Mouse (Mus musculus) kidney, adult 2 months (tissue): ENCODE data around the gene Rhoa. TPM values are rescaled to one million over a fixed set of nuclear protein-coding genes. Genes with fewer than 3 reads are reported as not detected.
"Not testable (repeated sequence)": the region's sequence is repeated elsewhere in the genome, so short reads cannot be mapped to it uniquely, and the experiment has no call there.

Experiments used
- DNase-seq: peaks from one replicate; pipeline ENCODE4 v3.0.0; 2021
- H3K27ac ChIP-seq: fragments of 200-500 bp; 2 replicates; pipeline ENCODE4 v1.5.1; 2012; ENCODE audit warnings: low read depth, low read length, control low read depth, inconsistent platforms; ENCODE audit not compliant: insufficient read depth
- H3K27me3 ChIP-seq: fragments of 200-500 bp; replicated peaks from 2 replicates; pipeline ENCODE4 v1.6.1; 2012; ENCODE audit warnings: mild to moderate bottlenecking, moderate library complexity, low read length, inconsistent platforms; ENCODE audit not compliant: control insufficient read depth, insufficient read depth
- H3K36me3 ChIP-seq: fragments of 200-500 bp; 2 replicates; pipeline ENCODE4 v1.6.1; 2012; ENCODE audit warnings: mild to moderate bottlenecking, moderate library complexity, low read length, inconsistent platforms; ENCODE audit not compliant: control insufficient read depth, insufficient read depth
- H3K4me1 ChIP-seq: fragments of 200-500 bp; 2 replicates; pipeline ENCODE4 v1.6.1; 2011; ENCODE audit warnings: low read length; ENCODE audit not compliant: control insufficient read depth, insufficient read depth
- H3K4me3 ChIP-seq: fragments of 200-500 bp; 2 replicates; pipeline ENCODE4 v1.5.1; 2011; ENCODE audit warnings: mild to moderate bottlenecking, low read depth, low read length, control low read depth; ENCODE audit not compliant: insufficient read depth
- CTCF ChIP-seq: fragments of 200-500 bp; conservative IDR thresholded peaks from 2 replicates; pipeline ENCODE4 v1.5.1; 2011; ENCODE audit warnings: low read depth, mild to moderate bottlenecking, control low read depth, low read length, moderate library complexity, mixed read lengths; ENCODE audit not compliant: insufficient read depth, insufficient read length
- POLR2A ChIP-seq: fragments of 200-500 bp; IDR thresholded peaks from one replicate; pipeline ENCODE4 v1.6.1; 2011; ENCODE audit warnings: low read depth, low read length, control low read depth
- WGBS: fragments of 180-500 bp; shearing (Covaris S2); methylation state at CpG from one replicate; pipeline ENCODE4 v1.1.7; 2018; 5-methylcytosine and 5-hydroxymethylcytosine counted together
- polyA plus RNA-seq: library from polyadenylated mRNA; depleted of rRNA; stranded (reverse); fragments of >200 nt; gene quantifications from 2 replicates; pipeline ENCODE4 v1.2.3, GENCODE M21; 2012

Gene Rhoa
- polyA plus RNA-seq, 1 experiment = 179 TPM

DNA sequence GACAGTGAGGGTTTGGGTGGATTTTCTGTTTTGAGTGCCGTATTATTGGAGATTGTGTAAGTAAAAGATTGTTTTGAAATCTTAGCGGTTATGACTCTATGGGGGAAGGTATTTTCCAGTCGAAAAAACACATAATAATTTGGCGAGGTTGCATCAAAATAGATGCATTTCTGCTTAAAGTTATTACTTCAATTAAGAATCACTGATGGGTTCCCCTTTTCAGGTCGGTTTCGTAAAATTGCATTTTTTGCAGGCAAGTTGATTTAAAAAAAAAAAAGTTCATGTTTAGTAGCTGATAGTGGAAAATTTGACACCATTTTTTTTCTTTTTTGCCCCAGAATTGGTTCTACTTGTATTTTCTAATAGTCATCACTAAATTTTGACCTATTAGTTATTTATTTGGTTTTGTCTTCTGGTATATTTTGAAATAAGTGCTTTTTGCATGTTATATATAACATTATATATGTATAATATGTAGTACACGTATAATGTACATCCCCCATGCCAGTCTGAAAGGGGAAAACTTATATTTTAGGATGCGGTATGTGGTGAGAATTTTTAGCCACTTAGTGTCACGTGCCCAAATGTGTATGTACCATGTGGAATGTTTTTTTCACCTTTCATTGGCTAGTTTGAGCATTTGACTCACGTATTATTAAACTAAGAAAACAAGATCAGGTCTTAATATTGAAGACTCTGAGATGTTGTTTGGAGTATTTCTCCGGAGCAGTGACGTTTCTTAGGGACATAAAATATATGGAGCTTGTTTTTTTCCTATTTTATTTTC lies 1.3 kb downstream of the Rhoa start:
- TF ChIP-seq POLR2A (no peak), CTCF (no peak)
- WGBS = under 1% methylated on average over 12 of the region's 12 CpGs

DNA sequence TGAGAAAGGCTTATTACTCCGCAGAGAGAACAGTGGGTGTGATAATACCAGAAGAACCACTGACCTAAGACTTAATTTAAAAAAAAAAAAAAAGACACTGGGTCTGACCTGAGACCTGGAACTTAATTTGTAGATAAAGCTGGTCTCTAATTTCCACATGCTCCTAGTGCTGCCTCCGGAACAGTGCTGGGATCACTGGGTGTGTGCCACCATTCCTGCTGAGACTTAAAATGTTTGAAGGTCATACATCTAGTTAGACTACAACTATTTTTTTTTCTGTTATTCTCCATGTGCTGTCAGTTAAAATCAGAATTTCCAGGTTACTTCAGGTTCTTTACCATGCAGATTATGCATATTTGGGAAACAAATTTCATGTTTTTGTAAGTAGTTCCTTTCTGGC lies 2.2 kb downstream of the Rhoa start:
- peak; percentile 51 for DNase-seq
- Histone ChIP-seq H3K36me3 (no peaks in the 10 kb centered on the region; the same call in 1 of the 2 replicates), H3K4me1 (peaks cover 26% of the 10 kb centered on the region), H3K27me3 (no peaks in the 10 kb centered on the region), H3K27ac (no peak overlapping the region), H3K4me3 (no peak overlapping the region)
- TF ChIP-seq CTCF (no peak), POLR2A (no peak)
- WGBS = 1% methylated on average over 2 of the region's 2 CpGs

More for the DNA sequence above, 1.3 kb downstream of the Rhoa start:
- no peak for DNase-seq
- Histone ChIP-seq H3K27me3 (no peaks in the 10 kb centered on the region), H3K4me1 (peaks cover 26% of the 10 kb centered on the region), H3K27ac (peak overlapping the region; percentile 96), H3K4me3 (peak overlapping the region; percentile 81), H3K36me3 (no peaks in the 10 kb centered on the region; the same call in 1 of the 2 replicates)

DNA sequence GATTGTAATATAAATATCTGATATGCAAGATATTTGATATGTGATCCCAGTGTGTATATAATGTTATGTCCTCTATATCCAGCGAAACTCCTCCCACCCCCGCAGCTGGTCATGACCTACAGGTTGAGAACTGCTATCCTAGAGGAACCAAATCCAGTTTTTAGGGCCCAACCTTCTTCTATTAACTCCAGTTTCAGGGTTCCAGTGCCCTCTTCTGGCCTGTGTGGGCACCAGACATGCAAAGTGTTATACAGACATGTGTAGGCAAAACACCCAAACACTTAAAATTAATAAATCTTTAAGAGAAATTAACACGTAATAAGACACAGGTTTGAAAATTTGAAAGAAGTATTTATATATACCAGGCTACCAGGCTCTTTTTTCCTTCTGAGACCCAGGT lies 11.6 kb downstream of the Rhoa start:
- 88% methylated on average over 3 of the region's 3 CpGs for WGBS
- no peak overlapping the region for H3K4me3 ChIP-seq
- no peak overlapping the region for H3K27ac ChIP-seq
- TF ChIP-seq CTCF (peak; percentile 48), POLR2A (no peak)
- peak; percentile 36 for DNase-seq
- no peaks in the 10 kb centered on the region; the same call in 1 of the 2 replicates for H3K36me3 ChIP-seq
- H3K27me3 ChIP-seq = no peaks in the 10 kb centered on the region
- H3K4me1 ChIP-seq = peaks cover 7% of the 10 kb centered on the region; the same call in 1 of the 2 replicates

DNA sequence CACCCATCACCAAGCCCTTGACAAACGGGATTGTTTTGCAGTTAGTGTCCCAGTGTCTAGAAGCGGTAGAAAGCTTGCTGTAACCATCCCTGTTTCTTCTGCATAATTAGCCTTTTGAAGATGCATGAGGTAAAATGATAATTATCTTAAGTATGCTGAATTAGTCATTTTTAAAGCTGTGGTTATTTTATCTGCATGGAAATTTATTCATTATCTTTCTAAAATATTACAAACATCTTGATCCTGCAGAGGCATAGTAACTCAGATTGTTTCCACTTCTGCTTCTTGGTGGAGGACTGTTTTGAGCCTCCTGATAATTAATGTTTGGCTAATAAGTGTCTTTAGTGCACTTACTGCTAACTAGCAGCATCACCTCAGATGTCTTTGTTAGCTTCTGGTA lies 12.5 kb downstream of the Rhoa start:
- H3K4me3 ChIP-seq = no peak overlapping the region
- H3K4me1 ChIP-seq = peaks cover 11% of the 10 kb centered on the region; the same call in 1 of the 2 replicates
- no peaks in the 10 kb centered on the region for H3K27me3 ChIP-seq
- WGBS = 56% methylated on average over 2 of the region's 2 CpGs
- no peak for TF ChIP-seq POLR2A
- TF ChIP-seq CTCF = no peak
- no peak for DNase-seq
- H3K27ac ChIP-seq = no peak overlapping the region
- no peaks in the 10 kb centered on the region; the same call in 1 of the 2 replicates for H3K36me3 ChIP-seq

- H3K36me3 ChIP-seq = not testable (repeated sequence)
- 76% methylated on average over 7 of the region's 7 CpGs for WGBS
These were observed 16.1 kb downstream of the Rhoa start for GRCm38 (mm10) chr9:108322054-108322453.

DNA sequence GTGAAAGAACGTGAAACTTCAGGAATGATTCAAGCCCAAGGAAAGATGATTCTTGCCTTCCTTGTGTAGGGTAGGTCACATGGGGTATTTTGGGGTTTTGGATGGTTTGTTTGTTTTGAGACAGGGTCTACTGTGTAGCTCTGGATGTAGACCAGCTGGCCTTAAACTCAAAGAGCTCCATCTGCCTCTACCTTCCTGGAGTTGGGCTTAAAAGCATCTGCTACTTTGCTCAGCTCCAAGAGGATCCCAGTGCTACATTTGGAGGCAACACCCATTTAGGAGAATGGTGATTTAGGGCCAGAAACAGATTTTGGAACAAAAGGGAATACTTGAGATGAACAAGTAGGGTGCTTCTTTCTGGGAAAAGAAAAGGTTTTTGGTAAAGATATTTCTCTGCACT lies 18.9 kb downstream of the Rhoa start:
- Histone ChIP-seq H3K27me3 (no peaks in the 10 kb centered on the region), H3K4me1 (peaks cover 22% of the 10 kb centered on the region; the same call in 1 of the 2 replicates), H3K4me3 (no peak overlapping the region), H3K36me3 (peaks cover 7% of the 10 kb centered on the region), H3K27ac (no peak overlapping the region)
- TF ChIP-seq POLR2A (no peak), CTCF (no peak)
- no peak for DNase-seq
- WGBS = 81% methylated on average over 1 of the region's 1 CpGs

More at GRCm38 (mm10) chr9:108322054-108322453, 16.1 kb downstream of the Rhoa start:
- not testable (repeated sequence) for H3K27ac ChIP-seq, H3K4me3 ChIP-seq, DNase-seq, H3K27me3 ChIP-seq
- peaks cover 22% of the 10 kb centered on the region; the same call in 1 of the 2 replicates for H3K4me1 ChIP-seq

DNA sequence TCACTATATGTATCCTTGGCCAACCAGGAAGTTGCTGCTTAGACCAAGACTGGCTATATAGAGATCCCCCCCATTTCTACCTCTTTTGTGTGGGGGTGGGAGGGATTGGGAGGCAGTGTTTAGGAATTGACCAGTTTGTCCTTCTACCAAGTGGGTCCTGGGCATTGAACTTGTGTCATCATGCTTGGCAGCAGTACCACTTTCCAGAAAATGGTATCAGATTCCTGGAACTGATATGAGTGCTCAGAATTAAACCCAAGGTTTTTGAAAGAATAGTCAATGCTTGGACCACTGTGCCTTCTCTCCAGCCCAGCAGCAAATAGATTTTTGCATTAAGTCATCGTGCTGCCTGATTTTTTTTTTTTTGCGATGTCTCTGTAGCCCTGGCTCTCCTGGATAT lies 19.9 kb downstream of the Rhoa start:
- H3K27me3 ChIP-seq = no peaks in the 10 kb centered on the region
- H3K4me1 ChIP-seq = peaks cover 20% of the 10 kb centered on the region; the same call in 1 of the 2 replicates
- DNase-seq = no peak
- WGBS = 91% methylated on average over 2 of the region's 2 CpGs
- peaks cover 7% of the 10 kb centered on the region for H3K36me3 ChIP-seq
- no peak overlapping the region for H3K4me3 ChIP-seq
- TF ChIP-seq POLR2A (no peak), CTCF (no peak)
- no peak overlapping the region for H3K27ac ChIP-seq
